Mouse (Mus musculus) neural tube, embryonic 15.5 days (tissue): ENCODE results near the gene Vtn. TPM values are rescaled to one million over a fixed set of nuclear protein-coding genes. Genes with fewer than 3 reads are reported as not detected.
A peak's percentile ranks its signal among the peaks of the same experiment; 100 is the strongest.

Experiments
- ATAC-seq: fragments of 200-750 bp; cut with Nextera tagmentation; 2 replicates; pipeline ENCODE4 v1.8.0; 2017; ENCODE audit warnings: mild to moderate bottlenecking, moderate TSS enrichment, moderate library complexity; ENCODE audit not compliant: low FRiP score
- H3K27ac ChIP-seq: fragments of 300-500 bp; sonication (generic); replicated peaks from 2 replicates; pipeline ENCODE4 v1.5.1; 2015; ENCODE audit warnings: mild to moderate bottlenecking, inconsistent platforms
- H3K27me3 ChIP-seq: fragments of 300-500 bp; sonication (generic); replicated peaks from 2 replicates; pipeline ENCODE4 v1.6.1; 2015; ENCODE audit warnings: inconsistent platforms
- H3K36me3 ChIP-seq: fragments of 300-500 bp; sonication (generic); 2 replicates; pipeline ENCODE4 v1.6.1; 2015; ENCODE audit warnings: inconsistent platforms
- H3K4me1 ChIP-seq: fragments of 300-500 bp; sonication (generic); 2 replicates; pipeline ENCODE4 v1.6.1; 2015; ENCODE audit warnings: inconsistent platforms
- H3K4me2 ChIP-seq: fragments of 300-500 bp; sonication (generic); 2 replicates; pipeline ENCODE4 v1.6.1; 2015; ENCODE audit warnings: inconsistent platforms, mild to moderate bottlenecking, moderate library complexity
- H3K4me3 ChIP-seq: fragments of 300-500 bp; sonication (generic); replicated peaks from 2 replicates; pipeline ENCODE4 v1.5.1; 2015; ENCODE audit warnings: mild to moderate bottlenecking, inconsistent platforms
- H3K9ac ChIP-seq: fragments of 300-500 bp; sonication (generic); replicated peaks from 2 replicates; pipeline ENCODE4 v1.6.1; 2015; ENCODE audit warnings: mild to moderate bottlenecking, inconsistent platforms
- H3K9me3 ChIP-seq: fragments of 300-500 bp; sonication (generic); replicated peaks from 2 replicates; pipeline ENCODE4 v1.6.1; 2016; ENCODE audit warnings: inconsistent platforms
- whole genome bisulfite sequencing: fragments of 180-500 bp; shearing (Covaris S2); methylation state at CpG from one replicate; pipeline ENCODE4 v1.1.7; 2015; ENCODE audit warnings: mixed read lengths; 5-methylcytosine and 5-hydroxymethylcytosine counted together
- polyA plus RNA-seq: library from polyadenylated mRNA; unstranded; fragments of >200 nt; fragmentation: Nextera tagmentation; extraction: Ambion mirVana; gene quantifications from 2 replicates; pipeline ENCODE4 v1.2.1, GENCODE M21; 2015

Gene Vtn
- 151 and 156 TPM in 2 replicates for polyA plus RNA-seq

GRCm38 (mm10) chr11:78499004-78499403, at the start of gene Vtn:
Gene Vtn (plus strand): TSS chr11:78499091.
- Histone ChIP-seq H3K27me3 (peaks cover 19% of the 10 kb centered on the region), H3K9ac (peak within 1 kb of the TSS; percentile 50), H3K4me3 (peak within 1 kb of the TSS; percentile 68), H3K4me2 (peak within 1 kb of the TSS; percentile 70), H3K4me1 (peaks cover 38% of the 10 kb centered on the region), H3K36me3 (no peaks in the 10 kb centered on the region), H3K9me3 (no peaks in the 10 kb centered on the region), H3K27ac (peak within 1 kb of the TSS; percentile 92)
- ATAC-seq, result no peak
- WGBS, result 60% methylated on average over 7 of the region's 7 CpGs

- no peaks in the 10 kb centered on the region for H3K36me3 ChIP-seq
- WGBS, result 67% methylated on average over 2 of the region's 2 CpGs
These were observed 48.6 kb upstream of the Vtn start for GRCm38 (mm10) chr11:78450337-78450736.

GRCm38 (mm10) chr11:78453675-78454074, 45.2 kb upstream of the Vtn start:
- no peak overlapping the region for H3K4me3 ChIP-seq
- no peaks in the 10 kb centered on the region for H3K36me3 ChIP-seq
- H3K9ac ChIP-seq, result no peak overlapping the region
- H3K27ac ChIP-seq, result no peak overlapping the region
- H3K4me2 ChIP-seq, result no peak overlapping the region
- no peaks in the 10 kb centered on the region for H3K9me3 ChIP-seq
- no peak for ATAC-seq
- 15% methylated on average over 4 of the region's 4 CpGs for WGBS
- peaks cover 3% of the 10 kb centered on the region; the same call in 1 of the 2 replicates for H3K27me3 ChIP-seq
- H3K4me1 ChIP-seq, result no peaks in the 10 kb centered on the region

More at GRCm38 (mm10) chr11:78450337-78450736, 48.6 kb upstream of the Vtn start:
- no peaks in the 10 kb centered on the region for H3K9me3 ChIP-seq
- no peak overlapping the region for H3K4me3 ChIP-seq
- H3K9ac ChIP-seq, result no peak overlapping the region
- H3K4me1 ChIP-seq, result no peaks in the 10 kb centered on the region
- ATAC-seq, result no peak
- no peaks in the 10 kb centered on the region; the same call in 1 of the 2 replicates for H3K27me3 ChIP-seq
- no peak overlapping the region for H3K27ac ChIP-seq
- H3K4me2 ChIP-seq, result no peak overlapping the region

- Histone ChIP-seq H3K27ac (no peak overlapping the region), H3K9me3 (no peaks in the 10 kb centered on the region), H3K9ac (no peak overlapping the region), H3K4me1 (no peaks in the 10 kb centered on the region), H3K4me2 (no peak overlapping the region), H3K27me3 (peaks cover 3% of the 10 kb centered on the region; the same call in 1 of the 2 replicates), H3K4me3 (no peak overlapping the region), H3K36me3 (no peaks in the 10 kb centered on the region)
- no peak for ATAC-seq
- WGBS, result 70% methylated on average over 7 of the region's 7 CpGs
These were observed 44.6 kb upstream of the Vtn start for GRCm38 (mm10) chr11:78454276-78454675.

- H3K9me3 ChIP-seq, result no peaks in the 10 kb centered on the region
- H3K4me2 ChIP-seq, result no peak overlapping the region
- no peak overlapping the region for H3K27ac ChIP-seq
- 49% methylated on average over 5 of the region's 5 CpGs for WGBS
- H3K4me1 ChIP-seq, result no peaks in the 10 kb centered on the region
- H3K27me3 ChIP-seq, result peaks cover 3% of the 10 kb centered on the region; the same call in 1 of the 2 replicates
- no peak for ATAC-seq
- H3K36me3 ChIP-seq, result no peaks in the 10 kb centered on the region
- no peak overlapping the region for H3K4me3 ChIP-seq
- no peak overlapping the region for H3K9ac ChIP-seq
These were observed 43.6 kb upstream of the Vtn start for GRCm38 (mm10) chr11:78455308-78455707.

- Histone ChIP-seq H3K4me1 (no peaks in the 10 kb centered on the region), H3K9ac (no peak overlapping the region), H3K27me3 (peaks cover 3% of the 10 kb centered on the region; the same call in 1 of the 2 replicates), H3K27ac (no peak overlapping the region), H3K4me3 (no peak overlapping the region), H3K9me3 (no peaks in the 10 kb centered on the region; the same call in 1 of the 2 replicates), H3K4me2 (no peak overlapping the region), H3K36me3 (no peaks in the 10 kb centered on the region)
- 88% methylated on average over 17 of the region's 17 CpGs for WGBS
- ATAC-seq, result no peak
These were observed 40.2 kb upstream of the Vtn start for GRCm38 (mm10) chr11:78458740-78459139.

GRCm38 (mm10) chr11:78461894-78462293, 37.0 kb upstream of the Vtn start:
- peaks cover 15% of the 10 kb centered on the region for H3K4me1 ChIP-seq
- no peaks in the 10 kb centered on the region; the same call in 1 of the 2 replicates for H3K9me3 ChIP-seq
- no peak for ATAC-seq
- no peak overlapping the region for H3K9ac ChIP-seq
- 66% methylated on average over 1 of the region's 1 CpGs for WGBS
- no peaks in the 10 kb centered on the region for H3K27me3 ChIP-seq
- H3K4me3 ChIP-seq, result no peak overlapping the region
- H3K36me3 ChIP-seq, result no peaks in the 10 kb centered on the region
- no peak overlapping the region for H3K27ac ChIP-seq
- H3K4me2 ChIP-seq, result no peak overlapping the region

GRCm38 (mm10) chr11:78462669-78463068, 36.2 kb upstream of the Vtn start:
- 85% methylated on average over 5 of the region's 5 CpGs for WGBS
- Histone ChIP-seq H3K4me2 (no peak overlapping the region), H3K4me1 (peaks cover 18% of the 10 kb centered on the region), H3K27ac (no peak overlapping the region), H3K4me3 (no peak overlapping the region), H3K36me3 (no peaks in the 10 kb centered on the region), H3K9me3 (no peaks in the 10 kb centered on the region; the same call in 1 of the 2 replicates), H3K9ac (no peak overlapping the region), H3K27me3 (no peaks in the 10 kb centered on the region)
- no peak for ATAC-seq

- Histone ChIP-seq H3K9me3 (no peaks in the 10 kb centered on the region; the same call in 1 of the 2 replicates), H3K36me3 (no peaks in the 10 kb centered on the region), H3K4me1 (peaks cover 18% of the 10 kb centered on the region), H3K27me3 (no peaks in the 10 kb centered on the region), H3K4me3 (no peak overlapping the region), H3K27ac (no peak overlapping the region), H3K9ac (no peak overlapping the region), H3K4me2 (no peak overlapping the region)
- ATAC-seq, result no peak
- WGBS, result 69% methylated on average over 13 of the region's 13 CpGs
These were observed 35.4 kb upstream of the Vtn start for GRCm38 (mm10) chr11:78463286-78464036.

GRCm38 (mm10) chr11:78465116-78465515, 33.8 kb upstream of the Vtn start:
- H3K9ac ChIP-seq, result peak overlapping the region; percentile 83; the same call in 1 of the 2 replicates
- H3K9me3 ChIP-seq, result no peaks in the 10 kb centered on the region; the same call in 1 of the 2 replicates
- H3K27me3 ChIP-seq, result no peaks in the 10 kb centered on the region
- 28% methylated on average over 9 of the region's 9 CpGs for WGBS
- no peaks in the 10 kb centered on the region for H3K36me3 ChIP-seq
- H3K4me1 ChIP-seq, result peaks cover 18% of the 10 kb centered on the region
- no peak for ATAC-seq
- peak overlapping the region; percentile 95 for H3K27ac ChIP-seq
- H3K4me3 ChIP-seq, result peak overlapping the region; percentile 73
- H3K4me2 ChIP-seq, result peak overlapping the region; percentile 89

GRCm38 (mm10) chr11:78465568-78466180, 33.2 kb upstream of the Vtn start, which contains the start of gene Slc46a1:
Gene Slc46a1 (plus strand): TSS chr11:78465697.
- H3K36me3 ChIP-seq, result no peaks in the 10 kb centered on the region
- peaks cover 18% of the 10 kb centered on the region for H3K4me1 ChIP-seq
- H3K9me3 ChIP-seq, result no peaks in the 10 kb centered on the region; the same call in 1 of the 2 replicates
- H3K27me3 ChIP-seq, result no peaks in the 10 kb centered on the region
- peak; percentile 94 for ATAC-seq
- WGBS, result under 1% methylated on average over 41 of the region's 41 CpGs
- H3K4me2 ChIP-seq, result peak within 1 kb of the TSS; percentile 89
- peak within 1 kb of the TSS; percentile 95 for H3K27ac ChIP-seq
- H3K4me3 ChIP-seq, result peak within 1 kb of the TSS; percentile 73
- peak within 1 kb of the TSS; percentile 83 for H3K9ac ChIP-seq
